Mouse (Mus musculus) adrenal gland, postnatal 25 days (tissue): ENCODE measurements at regions not wholly inside any gene's neighbourhood (a gene's known extent, or its start where the extent isn't known, plus 50 kb on each side); places are given as distances from the start of the nearest gene placed in this dataset.

Experiments used
- DNase-seq: peaks from one replicate; pipeline ENCODE4 v3.0.0; 2021; ENCODE audit warnings: mixed read lengths

DNA sequence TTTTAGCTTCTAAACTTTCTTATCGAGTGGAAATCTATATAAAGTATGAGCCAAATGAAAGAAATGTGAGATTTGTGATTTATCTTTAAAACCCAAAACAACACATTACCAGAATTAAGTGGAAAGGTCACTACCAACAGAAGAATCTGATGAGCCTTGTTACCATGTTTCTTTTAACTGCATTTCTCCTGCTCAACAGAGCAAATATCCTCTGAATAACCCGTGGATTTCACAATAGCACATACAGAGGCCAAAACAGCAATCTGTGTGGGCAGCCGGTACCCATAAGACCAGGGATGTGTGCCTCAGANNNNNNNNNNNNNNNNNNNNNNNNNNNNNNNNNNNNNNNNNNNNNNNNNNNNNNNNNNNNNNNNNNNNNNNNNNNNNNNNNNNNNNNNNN lies 85.3 kb downstream of the 4930444P10Rik start:
- no peak for DNase-seq

GRCm38 (mm10) chr1:16006888-16007287 lies 86.2 kb downstream of the 4930444P10Rik start:
- DNase-seq: no peak

DNA sequence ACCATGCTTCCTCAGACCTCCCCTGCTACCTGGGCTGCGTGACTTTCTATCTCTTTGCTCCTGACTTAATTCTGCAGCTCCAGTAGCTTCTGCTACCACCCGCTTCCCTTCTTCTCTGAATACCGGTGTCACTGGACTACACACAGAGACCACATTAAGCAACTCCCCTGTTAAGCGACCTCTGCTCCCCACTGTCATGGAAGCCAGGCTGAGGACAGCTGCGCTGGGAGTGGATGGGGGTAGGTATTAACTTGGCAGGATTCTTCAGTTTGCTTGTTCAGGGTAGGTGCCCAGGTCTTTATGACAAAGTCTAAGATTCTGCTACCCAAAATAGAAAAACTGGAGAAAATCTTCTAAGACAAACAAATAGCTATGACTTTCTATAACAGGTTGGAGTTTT lies 96.0 kb downstream of the 4930444P10Rik start:
- DNase-seq: no peak

DNA sequence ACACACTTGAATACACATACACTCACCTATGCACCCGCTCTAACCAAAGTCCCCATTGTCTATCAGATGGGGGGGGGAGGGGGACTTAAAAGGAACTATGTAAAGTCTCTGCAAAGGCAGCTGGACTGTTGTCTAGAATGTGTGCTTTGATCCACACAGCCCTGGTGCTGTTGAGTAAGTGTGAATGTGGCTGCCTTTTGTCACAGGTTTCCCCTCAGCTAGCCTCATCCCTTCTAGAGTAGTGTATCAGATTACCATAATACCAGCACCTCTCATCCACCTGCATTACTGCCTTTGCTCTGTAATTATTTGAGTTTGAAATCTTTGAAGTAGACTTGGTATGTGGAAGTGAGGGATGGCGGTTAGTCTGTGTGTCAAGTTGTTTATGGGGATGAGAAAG lies 96.8 kb downstream of the 4930444P10Rik start:
- no peak for DNase-seq

- peak; percentile 26 for DNase-seq
These were observed 99.3 kb downstream of the 4930444P10Rik start for GRCm38 (mm10) chr1:15993561-15994410.

- DNase-seq: no peak
These were observed 102.1 kb downstream of the 4930444P10Rik start for GRCm38 (mm10) chr1:15990982-15991381.

- no peak for DNase-seq
These were observed 107.5 kb downstream of the 4930444P10Rik start for GRCm38 (mm10) chr1:15985579-15985978.

DNA sequence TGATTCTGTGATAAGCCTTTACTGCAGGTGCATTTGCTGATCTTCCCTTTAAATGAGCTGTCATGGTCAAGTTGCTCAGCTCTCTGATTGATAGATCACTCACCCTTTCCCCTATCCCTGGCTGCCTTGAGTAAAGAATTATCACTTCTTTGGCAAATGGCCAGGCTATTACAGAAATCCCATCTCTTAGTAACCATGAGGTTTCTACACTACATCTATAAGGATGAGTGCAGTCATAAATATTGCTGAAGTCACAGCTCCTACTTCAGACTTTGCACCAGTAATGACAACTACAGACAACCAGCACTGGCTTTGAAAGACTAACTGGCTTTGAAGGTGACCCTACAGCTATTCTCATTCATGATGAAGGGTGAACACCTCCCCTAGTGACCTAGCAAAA lies 113.8 kb downstream of the 4930444P10Rik start:
- no peak for DNase-seq

GRCm38 (mm10) chr1:15959578-15959977 lies 133.5 kb downstream of the 4930444P10Rik start:
- DNase-seq: no peak

- no peak for DNase-seq
These were observed 134.5 kb downstream of the 4930444P10Rik start for GRCm38 (mm10) chr1:15958661-15959060.

DNA sequence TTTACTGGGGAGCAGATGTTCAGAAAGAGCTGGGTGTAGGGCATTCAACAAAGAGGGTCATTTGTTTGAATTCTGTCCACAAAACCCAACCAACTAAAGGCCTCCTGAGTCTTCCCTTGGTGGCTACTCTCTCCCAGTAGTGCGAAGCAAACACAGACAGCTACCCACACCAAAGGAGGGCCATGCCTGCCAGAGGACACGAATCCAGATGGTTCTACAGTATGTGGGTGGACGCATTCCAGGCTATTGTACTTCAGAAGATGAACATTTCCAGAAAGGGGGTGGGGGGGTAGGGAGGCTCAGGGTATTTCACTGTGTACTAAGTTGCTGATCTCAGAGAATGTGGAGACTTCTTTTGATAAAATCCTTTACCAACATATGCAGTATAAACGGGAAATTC lies 149.5 kb downstream of the 4930444P10Rik start:
- no peak for DNase-seq

GRCm38 (mm10) chr1:15943041-15943440 lies 150.1 kb downstream of the 4930444P10Rik start:
- DNase-seq: no peak
